Mouse (Mus musculus) cortical plate, adult 2 months (tissue): ENCODE data around the gene Kcne1.

Source experiments
- CTCF ChIP-seq: fragments of 200-500 bp; IDR thresholded peaks from 2 replicates; pipeline ENCODE4 v1.5.1; 2011; ENCODE audit warnings: mild to moderate bottlenecking, control low read depth, low read length; ENCODE audit not compliant: insufficient read depth; ENCODE audit errors: extremely low read depth
- POLR2A ChIP-seq: fragments of 200-500 bp; IDR thresholded peaks from 2 replicates; pipeline ENCODE4 v1.6.1; 2011; ENCODE audit warnings: mild to moderate bottlenecking, low read length, control low read depth; ENCODE audit not compliant: insufficient read depth; ENCODE audit errors: extremely low read depth

GRCm38 (mm10) chr16:92398574-92399118 is 39.4 kb upstream of the Kcne1 start:
- TF ChIP-seq POLR2A (no peak), CTCF (no peak)
